Mouse (Mus musculus) CH12F3 (cell line): ENCODE measurements around the gene Snai1.

Source experiments
- in situ Hi-C: fragments of 300-500 bp; cut with MboI; formaldehyde crosslinking; loops from 2 replicates; pipeline ENCODE4 v1.14.3; 2020; ENCODE audit warnings: low sequenced_read_pairs

The Snai1 gene

GRCm38 (mm10) chr2:167515688-167516087 is 22.3 kb upstream of the Snai1 start:
- in situ Hi-C loops = no loop called here

- in situ Hi-C loops = no loop called here
Observed at GRCm38 (mm10) chr2:167519606-167520252, 18.3 kb upstream of the Snai1 start.

- in situ Hi-C loops = loop anchor here (25.0 kb wide), 1 partner anchor 359 kb away; no protein-coding TSS in a partner anchor
Observed at GRCm38 (mm10) chr2:167528278-167528677, 9.7 kb upstream of the Snai1 start.

GRCm38 (mm10) chr2:167529935-167530513 is 8.0 kb upstream of the Snai1 start:
- in situ Hi-C loops = loop anchor here (5.0 to 25.0 kb wide), 2 partner anchors 72 to 357 kb away; no protein-coding TSS in a partner anchor

GRCm38 (mm10) chr2:167530536-167530935 is 7.5 kb upstream of the Snai1 start:
- in situ Hi-C loops = loop anchor here (5.0 to 25.0 kb wide), 2 partner anchors 72 to 357 kb away; no protein-coding TSS in a partner anchor

GRCm38 (mm10) chr2:167532131-167532530 is 5.9 kb upstream of the Snai1 start:
- in situ Hi-C loops = loop anchor here (5.0 to 25.0 kb wide), 2 partner anchors 70 to 355 kb away; no protein-coding TSS in a partner anchor

GRCm38 (mm10) chr2:167533880-167534279 is 4.1 kb upstream of the Snai1 start:
- in situ Hi-C loops = loop anchor here (5.0 to 25.0 kb wide), 2 partner anchors 68 to 353 kb away; no protein-coding TSS in a partner anchor

- in situ Hi-C loops = loop anchor here (25.0 kb wide), 1 partner anchor 351 kb away; no protein-coding TSS in a partner anchor
Observed at GRCm38 (mm10) chr2:167536320-167536945, 1.6 kb upstream of the Snai1 start.

GRCm38 (mm10) chr2:167538671-167539306 is 794 bp downstream of the Snai1 start:
- in situ Hi-C loops = loop anchor here (25.0 kb wide), 1 partner anchor 349 kb away; no protein-coding TSS in a partner anchor

GRCm38 (mm10) chr2:167539536-167540476 is 1.8 kb downstream of the Snai1 start:
- in situ Hi-C loops = loop anchor here (25.0 kb wide), 1 partner anchor 347 kb away; no protein-coding TSS in a partner anchor

- in situ Hi-C loops = loop anchor here (25.0 kb wide), 1 partner anchor 347 kb away; no protein-coding TSS in a partner anchor
Observed at GRCm38 (mm10) chr2:167540477-167541110, 2.6 kb downstream of the Snai1 start.

GRCm38 (mm10) chr2:167541324-167541723 is 3.3 kb downstream of the Snai1 start:
- in situ Hi-C loops = loop anchor here (25.0 kb wide), 1 partner anchor 346 kb away; no protein-coding TSS in a partner anchor

GRCm38 (mm10) chr2:167541761-167542160 is 3.8 kb downstream of the Snai1 start:
- in situ Hi-C loops = loop anchor here (25.0 kb wide), 1 partner anchor 346 kb away; no protein-coding TSS in a partner anchor

- in situ Hi-C loops = loop anchor here (25.0 kb wide), 1 partner anchor 345 kb away; no protein-coding TSS in a partner anchor
Observed at GRCm38 (mm10) chr2:167542361-167542760, 4.4 kb downstream of the Snai1 start.

- in situ Hi-C loops = loop anchor here (25.0 kb wide), 1 partner anchor 344 kb away; no protein-coding TSS in a partner anchor
Observed at GRCm38 (mm10) chr2:167543121-167544003, 5.4 kb downstream of the Snai1 start.

- in situ Hi-C loops = loop anchor here (25.0 kb wide), 1 partner anchor 343 kb away; no protein-coding TSS in a partner anchor
Observed at GRCm38 (mm10) chr2:167544004-167544356, 6.0 kb downstream of the Snai1 start.

GRCm38 (mm10) chr2:167544456-167544855 is 6.5 kb downstream of the Snai1 start:
- in situ Hi-C loops = loop anchor here (25.0 kb wide), 1 partner anchor 343 kb away; no protein-coding TSS in a partner anchor
